In genomic region chr6:92589381-92590065, GRCm38 (mm10) we compare ENCODE assay signal across 19 mouse cellular contexts.
DNase-seq lines count a peak whose midpoint lies in the region; ATAC-seq and TF ChIP-seq lines count a peak whose summit lies in the region.
"Had no signal": no experiment of that assay in that cellular context is flagged by ENCODE, and none has a peak within 500 bp of the region (broad histone marks: within the 10 kb centered on the region; RNA-seq: fewer than 3 reads in every experiment).

No protein-coding gene starts in this region.

- no peaks in the 10 kb centered on the region for H3K36me3 ChIP-seq in kidney, postnatal 0 days (ENCODE audit: insufficient read depth, low read length)
- H3K36me3 ChIP-seq in kidney, embryonic 14.5 days (ENCODE audit: control insufficient read depth, insufficient read depth, low read length), result no peaks in the 10 kb centered on the region
- H3K36me3 ChIP-seq: forebrain, embryonic 15.5 days; hindbrain, embryonic 15.5 days had no signal

- WGBS in kidney, postnatal 0 days, result 42% methylated on average over 5 of the region's 5 CpGs
- 47% methylated on average over 5 of the region's 5 CpGs for WGBS in kidney, embryonic 14.5 days
- 29% methylated on average over 5 of the region's 5 CpGs for WGBS in olfactory bulb, adult 2 months

- H3K27me3 ChIP-seq in kidney, postnatal 0 days (ENCODE audit: insufficient read depth, low read length), result no peaks in the 10 kb centered on the region
- no peaks in the 10 kb centered on the region for H3K27me3 ChIP-seq in kidney, embryonic 14.5 days (ENCODE audit: control insufficient read depth, insufficient read depth, low read length)
- H3K27me3 ChIP-seq: forebrain, embryonic 15.5 days; hindbrain, embryonic 15.5 days had no signal

- H3K9ac ChIP-seq in kidney, postnatal 0 days (ENCODE audit: low read depth, low read length), result no peak overlapping the region
- H3K9ac ChIP-seq in kidney, embryonic 14.5 days (ENCODE audit: low read depth, low read length), result no peak overlapping the region
- H3K9ac ChIP-seq: forebrain, embryonic 15.5 days; hindbrain, embryonic 15.5 days; liver, postnatal 0 days had no signal

- ATAC-seq in kidney, postnatal 0 days (replicated peaks; ENCODE audit: low FRiP score, low read depth), result no peak
- ATAC-seq in kidney, embryonic 14.5 days (ENCODE audit: low FRiP score, low TSS enrichment), result no peak
- ATAC-seq: forebrain, embryonic 15.5 days; intestine, embryonic 16.5 days; liver, postnatal 0 days had no signal

- H3K4me2 ChIP-seq in kidney, postnatal 0 days (ENCODE audit: low read length), result no peak overlapping the region
- H3K4me2 ChIP-seq in kidney, embryonic 14.5 days (replicated peaks; ENCODE audit: low read depth, low read length), result no peak overlapping the region
- H3K4me2 ChIP-seq: forebrain, embryonic 15.5 days; hindbrain, embryonic 15.5 days had no signal

- no peaks in the 10 kb centered on the region for H3K9me3 ChIP-seq in kidney, postnatal 0 days (replicated peaks; ENCODE audit: low read length)
- no peaks in the 10 kb centered on the region for H3K9me3 ChIP-seq in kidney, embryonic 14.5 days (ENCODE audit: control insufficient read depth, low read length)
- H3K9me3 ChIP-seq: forebrain, embryonic 15.5 days; heart, embryonic 10.5 days; hindbrain, embryonic 15.5 days had no signal

- H3K4me1 ChIP-seq in kidney, postnatal 0 days (replicated peaks; ENCODE audit: insufficient read depth, low read length), result no peaks in the 10 kb centered on the region
- no peaks in the 10 kb centered on the region for H3K4me1 ChIP-seq in kidney, embryonic 14.5 days (ENCODE audit: control insufficient read depth, insufficient read depth, low read length)
- peaks cover 10% of the 10 kb centered on the region; the same call in 1 of the 2 replicates for H3K4me1 ChIP-seq in cortical plate, adult 2 months (ENCODE audit: control insufficient read depth, insufficient read depth, low read length)
- H3K4me1 ChIP-seq in olfactory bulb, adult 2 months (ENCODE audit: control insufficient read depth, insufficient read depth, low read length), result no peaks in the 10 kb centered on the region
- H3K4me1 ChIP-seq: forebrain, embryonic 15.5 days; heart, embryonic 10.5 days; hindbrain, embryonic 15.5 days had no signal

- H3K4me3 ChIP-seq in kidney, postnatal 0 days (replicated peaks; ENCODE audit: low read depth, low read length), result no peak overlapping the region
- no peak overlapping the region for H3K4me3 ChIP-seq in kidney, embryonic 14.5 days (ENCODE audit: low read length)
- H3K4me3 ChIP-seq in cortical plate, adult 2 months (ENCODE audit: insufficient read depth, low read length), result no peak overlapping the region
- no peak overlapping the region for H3K4me3 ChIP-seq in olfactory bulb, adult 2 months (ENCODE audit: insufficient read depth, low read depth, low read length)
- H3K4me3 ChIP-seq: forebrain, embryonic 15.5 days; heart, embryonic 10.5 days; hindbrain, embryonic 15.5 days had no signal

- DNase-seq in kidney, postnatal 0 days (ENCODE audit: low spot score), result peak; percentile 69
- DNase-seq in right cerebral cortex, adult 2 months (ENCODE audit: low spot score in 2 of 2), result peak; percentile 59 to 64
- DNase-seq in right cerebral cortex, postnatal 4 days, result no peak
- DNase-seq in yolk sac, embryonic 10.5 days (ENCODE audit: low spot score), result no peak
- no peak for DNase-seq in heart, adult 8-10 months (ENCODE audit: low spot score)
- DNase-seq: cerebellum, postnatal 10 days; gastrocnemius, postnatal 25 days; heart, postnatal 14 days; kidney, postnatal 10 days; liver; liver, postnatal 0 days; lung, postnatal 36 days had no signal

- no peak for TF ChIP-seq POLR2A in cortical plate, adult 2 months (IDR thresholded peaks at IDR 0.05; ENCODE audit: extremely low read depth, insufficient read depth, low read length)
- TF ChIP-seq POLR2A in olfactory bulb, adult 2 months (IDR thresholded peaks at IDR 0.05; ENCODE audit: insufficient read depth, low read depth, low read length), result no peak

- TF ChIP-seq CTCF in kidney, postnatal 0 days (IDR thresholded peaks at IDR 0.05; ENCODE audit: low read depth), result no peak
- no peak for TF ChIP-seq CTCF in cortical plate, adult 2 months (IDR thresholded peaks at IDR 0.05; ENCODE audit: extremely low read depth, insufficient read depth, low read length)
- no peak for TF ChIP-seq CTCF in olfactory bulb, adult 2 months (IDR thresholded peaks at IDR 0.05; ENCODE audit: insufficient read depth, low read depth, low read length)

- H3K27ac ChIP-seq in kidney, postnatal 0 days, result no peak overlapping the region
- H3K27ac ChIP-seq in kidney, embryonic 14.5 days (ENCODE audit: low read depth, low read length), result no peak overlapping the region
- peak overlapping the region; percentile 80 for H3K27ac ChIP-seq in cortical plate, adult 2 months (ENCODE audit: insufficient read depth, low read length)
- peak overlapping the region; percentile 78 for H3K27ac ChIP-seq in olfactory bulb, adult 2 months (ENCODE audit: insufficient read depth, low read depth, low read length)
- H3K27ac ChIP-seq: forebrain, embryonic 15.5 days; heart, embryonic 10.5 days; hindbrain, embryonic 15.5 days had no signal

Comparison
In these comparisons a context has a peak if more than half of its experiments do, and no peak if none do; other contexts are left out.
1. DNase-seq: peak in kidney, postnatal 0 days (single experiment) and right cerebral cortex, adult 2 months (2 of 2); none in right cerebral cortex, postnatal 4 days (single experiment), yolk sac, embryonic 10.5 days (single experiment) and heart, adult 8-10 months (single experiment).
2. H3K27ac ChIP-seq: peak in cortical plate, adult 2 months (single experiment) and olfactory bulb, adult 2 months (single experiment); none in kidney, postnatal 0 days (single experiment) and kidney, embryonic 14.5 days (single experiment).